Mouse (Mus musculus) heart, embryonic 11.5 days (tissue): ENCODE measurements around the gene Eya2. TPM values are rescaled to one million over a fixed set of nuclear protein-coding genes. Genes with fewer than 3 reads are reported as not detected.

Experiments
- ATAC-seq: fragments of 200-750 bp; cut with Nextera tagmentation; replicated peaks from 2 replicates; pipeline ENCODE4 v1.8.0; 2017; ENCODE audit warnings: moderate library complexity; ENCODE audit not compliant: insufficient number of reproducible peaks, low FRiP score, low TSS enrichment
- H3K27ac ChIP-seq: fragments of 300-500 bp; sonication (generic); 2 replicates; pipeline ENCODE4 v1.5.1; 2014; ENCODE audit warnings: mild to moderate bottlenecking, low read depth, low read length
- H3K27me3 ChIP-seq: fragments of 300-500 bp; sonication (generic); 2 replicates; pipeline ENCODE4 v1.6.1; 2014; ENCODE audit warnings: mild to moderate bottlenecking, low read length, mixed read lengths; ENCODE audit not compliant: control insufficient read depth, insufficient read depth
- H3K36me3 ChIP-seq: fragments of 300-500 bp; sonication (generic); 2 replicates; pipeline ENCODE4 v1.6.1; 2014; ENCODE audit warnings: mild to moderate bottlenecking, low read length, moderate library complexity, mixed read lengths; ENCODE audit not compliant: control insufficient read depth, insufficient read depth
- H3K4me1 ChIP-seq: fragments of 300-500 bp; sonication (generic); 2 replicates; pipeline ENCODE4 v1.6.1; 2014; ENCODE audit warnings: low read length; ENCODE audit not compliant: control insufficient read depth, insufficient read depth
- H3K4me2 ChIP-seq: fragments of 300-500 bp; sonication (generic); 2 replicates; pipeline ENCODE4 v1.6.1; 2014; ENCODE audit warnings: mild to moderate bottlenecking, moderate library complexity
- H3K4me3 ChIP-seq: fragments of 300-500 bp; sonication (generic); 2 replicates; pipeline ENCODE4 v1.5.1; 2014; ENCODE audit warnings: low read depth, low read length
- H3K9ac ChIP-seq: fragments of 300-500 bp; sonication (generic); 2 replicates; pipeline ENCODE4 v1.6.1; 2014; ENCODE audit warnings: mild to moderate bottlenecking, low read depth, low read length, moderate library complexity
- H3K9me3 ChIP-seq: fragments of 300-500 bp; sonication (generic); replicated peaks from 2 replicates; pipeline ENCODE4 v1.6.1; 2016; ENCODE audit warnings: low read length; ENCODE audit not compliant: control insufficient read depth
- WGBS: fragments of 180-500 bp; shearing (Covaris S2); extraction: QIAGEN DNeasy Blood & Tissue Kit; methylation state at CpG from one replicate; pipeline ENCODE4 v1.1.7; 2014; ENCODE audit not compliant: insufficient replicate concordance; 5-methylcytosine and 5-hydroxymethylcytosine counted together
- polyA plus RNA-seq: library from polyadenylated mRNA; unstranded; fragments of >200 nt; fragmentation: Nextera tagmentation; extraction: Ambion mirVana; gene quantifications from 2 replicates; pipeline ENCODE4 v1.2.1, GENCODE M21; 2014

Gene Eya2
- polyA plus RNA-seq, 1 experiment from 2014 or later: 0.72 TPM

- ATAC-seq: no peak
- no peaks in the 10 kb centered on the region for H3K4me1 ChIP-seq
- no peak overlapping the region for H3K4me3 ChIP-seq
- WGBS: 68% methylated on average over 8 of the region's 8 CpGs
- H3K27ac ChIP-seq: no peak overlapping the region
- H3K27me3 ChIP-seq: no peaks in the 10 kb centered on the region
- H3K9me3 ChIP-seq: no peaks in the 10 kb centered on the region
- H3K9ac ChIP-seq: no peak overlapping the region
- no peaks in the 10 kb centered on the region for H3K36me3 ChIP-seq
- H3K4me2 ChIP-seq: no peak overlapping the region
These were observed 124.5 kb downstream of the Eya2 start for GRCm38 (mm10) chr2:165719382-165719781.

DNA sequence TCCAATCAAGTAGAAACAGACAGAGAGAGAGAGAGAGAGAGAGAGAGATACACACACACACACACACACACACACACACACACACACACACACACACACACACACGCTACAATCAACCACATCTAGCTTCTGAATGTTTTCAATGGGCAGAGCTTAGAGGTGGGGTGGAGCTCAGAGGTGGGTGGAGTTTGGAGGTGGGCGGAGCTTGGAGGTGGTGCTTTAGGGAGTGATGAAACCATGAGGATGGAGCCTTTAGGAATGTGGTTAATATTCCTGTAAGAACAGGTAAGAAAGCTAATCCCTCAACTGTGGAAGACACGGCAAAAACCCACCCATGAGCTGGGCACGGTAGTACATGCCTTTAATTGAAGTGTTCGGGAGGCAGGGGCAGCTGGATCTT, 127.1 kb downstream of the Eya2 start:
- Histone ChIP-seq H3K4me2 (no peak overlapping the region), H3K9me3 (no peaks in the 10 kb centered on the region), H3K4me3 (no peak overlapping the region), H3K27me3 (no peaks in the 10 kb centered on the region; the same call in 1 of the 2 replicates), H3K27ac (no peak overlapping the region), H3K36me3 (no peaks in the 10 kb centered on the region), H3K4me1 (0 out of 2 replicates have a peak, but pooled peaks cover 2% of the 10 kb centered on the region), H3K9ac (no peak overlapping the region)
- 80% methylated on average over 5 of the region's 5 CpGs for WGBS
- ATAC-seq: no peak

DNA sequence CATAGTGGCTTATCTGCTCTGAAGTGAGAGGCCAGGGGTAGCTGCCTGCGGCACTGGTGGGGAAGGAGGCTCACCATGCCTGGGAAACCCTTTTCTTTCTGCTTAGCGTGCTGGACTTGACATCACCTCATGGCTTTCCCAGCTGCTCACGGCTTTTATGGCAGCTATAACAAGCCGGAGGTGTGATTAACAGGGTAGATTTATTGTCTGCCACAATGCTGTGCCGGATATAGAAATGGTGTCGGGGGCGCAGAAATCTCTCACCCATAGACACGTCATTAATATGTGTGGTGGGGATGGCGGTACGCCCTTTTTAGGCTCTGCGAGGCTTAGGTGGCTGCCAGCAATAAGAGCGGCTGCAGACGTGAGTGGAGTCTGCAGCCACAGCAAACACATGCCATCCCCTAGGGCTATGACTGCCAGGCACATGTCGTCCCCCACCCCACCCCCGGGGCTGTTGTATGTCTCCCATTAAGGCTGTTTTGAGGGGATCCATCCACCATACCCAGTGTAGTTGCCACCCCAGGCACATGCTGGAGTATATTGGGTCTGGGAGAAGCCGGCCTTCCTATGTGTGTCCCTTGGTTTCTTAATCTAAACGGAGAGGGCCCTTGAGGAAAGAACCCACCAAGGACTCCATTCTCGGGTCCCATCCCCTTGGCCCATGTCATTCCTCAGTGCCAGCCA, 137.9 kb downstream of the Eya2 start:
- no peak for ATAC-seq
- H3K4me2 ChIP-seq: no peak overlapping the region
- 0 out of 2 replicates have a peak overlapping the region, but pooled peaks have one; percentile 28 for H3K9ac ChIP-seq

DNA sequence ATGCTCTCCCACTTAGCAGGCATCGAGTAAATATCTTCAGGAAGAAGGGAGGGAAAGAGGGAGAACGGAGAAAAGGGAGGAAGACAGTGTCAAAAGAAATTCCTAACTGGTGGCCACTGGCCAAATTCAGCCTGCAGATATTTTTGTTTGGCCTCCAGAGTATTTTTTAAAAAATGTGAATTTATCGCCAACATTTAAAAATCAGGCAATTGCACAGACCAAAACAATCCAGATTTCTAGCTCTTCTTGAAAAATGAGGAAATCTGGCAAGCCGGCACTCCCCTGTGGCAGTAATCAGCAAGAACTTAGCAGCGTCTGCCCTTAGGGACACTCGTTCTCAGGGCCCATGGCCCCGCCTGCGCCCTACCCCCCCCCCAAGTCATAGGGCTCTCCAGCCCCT, 138.9 kb downstream of the Eya2 start:
- WGBS: 71% methylated on average over 8 of the region's 8 CpGs
- no peak overlapping the region for H3K27ac ChIP-seq

More for the DNA sequence above, 137.9 kb downstream of the Eya2 start:
- Histone ChIP-seq H3K27me3 (peaks cover 2% of the 10 kb centered on the region; the same call in 1 of the 2 replicates), H3K9me3 (no peaks in the 10 kb centered on the region), H3K27ac (no peak overlapping the region), H3K4me1 (peaks cover 2% of the 10 kb centered on the region; the same call in 1 of the 2 replicates), H3K4me3 (no peak overlapping the region), H3K36me3 (no peaks in the 10 kb centered on the region)
- 71% methylated on average over 18 of the region's 18 CpGs for WGBS

DNA sequence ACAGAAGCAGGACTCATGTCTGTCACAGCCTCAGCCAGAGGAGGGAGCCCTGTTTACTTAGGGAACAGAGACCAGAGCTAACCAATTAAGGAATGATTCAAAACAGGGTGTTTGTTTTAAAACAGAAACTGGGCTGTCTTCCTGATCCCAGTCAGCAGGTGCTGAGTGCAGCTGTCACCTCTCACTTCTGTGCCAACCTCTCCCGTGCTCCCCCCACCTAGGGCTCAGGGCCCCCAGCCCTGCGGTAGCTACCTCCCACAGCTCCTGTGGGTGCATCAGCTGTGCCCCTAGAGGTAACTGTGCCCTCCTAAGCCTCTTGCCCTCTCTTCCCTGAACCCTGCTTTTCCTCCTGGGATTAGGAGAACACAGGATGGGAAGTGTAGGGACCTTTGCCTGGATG, 141.5 kb downstream of the Eya2 start:
- no peaks in the 10 kb centered on the region for H3K36me3 ChIP-seq
- WGBS: 35% methylated on average over 2 of the region's 2 CpGs
- no peaks in the 10 kb centered on the region; the same call in 1 of the 2 replicates for H3K4me1 ChIP-seq
- no peak overlapping the region for H3K9ac ChIP-seq
- H3K9me3 ChIP-seq: no peaks in the 10 kb centered on the region
- no peak overlapping the region for H3K4me2 ChIP-seq
- no peaks in the 10 kb centered on the region; the same call in 1 of the 2 replicates for H3K27me3 ChIP-seq
- H3K27ac ChIP-seq: no peak overlapping the region
- no peak overlapping the region for H3K4me3 ChIP-seq
- no peak for ATAC-seq

More for the DNA sequence above, 138.9 kb downstream of the Eya2 start:
- H3K4me2 ChIP-seq: no peak overlapping the region
- H3K36me3 ChIP-seq: no peaks in the 10 kb centered on the region
- ATAC-seq: no peak
- H3K9me3 ChIP-seq: no peaks in the 10 kb centered on the region
- H3K27me3 ChIP-seq: peaks cover under 1% of the 10 kb centered on the region; the same call in 1 of the 2 replicates
- H3K4me1 ChIP-seq: no peaks in the 10 kb centered on the region; the same call in 1 of the 2 replicates
- no peak overlapping the region for H3K9ac ChIP-seq
- H3K4me3 ChIP-seq: no peak overlapping the region

GRCm38 (mm10) chr2:165740381-165740780, 145.5 kb downstream of the Eya2 start:
- ATAC-seq: no peak
- Histone ChIP-seq H3K36me3 (no peaks in the 10 kb centered on the region), H3K9me3 (no peaks in the 10 kb centered on the region), H3K27me3 (peaks cover 12% of the 10 kb centered on the region), H3K4me1 (no peaks in the 10 kb centered on the region), H3K4me3 (no peak overlapping the region), H3K27ac (no peak overlapping the region), H3K9ac (no peak overlapping the region), H3K4me2 (no peak overlapping the region)
- 37% methylated on average over 5 of the region's 5 CpGs for whole genome bisulfite sequencing

- Histone ChIP-seq H3K27me3 (peaks cover 12% of the 10 kb centered on the region), H3K4me2 (no peak overlapping the region), H3K9me3 (no peaks in the 10 kb centered on the region), H3K36me3 (no peaks in the 10 kb centered on the region), H3K4me3 (no peak overlapping the region), H3K4me1 (no peaks in the 10 kb centered on the region), H3K9ac (no peak overlapping the region), H3K27ac (no peak overlapping the region)
- WGBS: 20% methylated on average over 9 of the region's 9 CpGs
- no peak for ATAC-seq
These were observed 146.2 kb downstream of the Eya2 start for GRCm38 (mm10) chr2:165740982-165741381.

DNA sequence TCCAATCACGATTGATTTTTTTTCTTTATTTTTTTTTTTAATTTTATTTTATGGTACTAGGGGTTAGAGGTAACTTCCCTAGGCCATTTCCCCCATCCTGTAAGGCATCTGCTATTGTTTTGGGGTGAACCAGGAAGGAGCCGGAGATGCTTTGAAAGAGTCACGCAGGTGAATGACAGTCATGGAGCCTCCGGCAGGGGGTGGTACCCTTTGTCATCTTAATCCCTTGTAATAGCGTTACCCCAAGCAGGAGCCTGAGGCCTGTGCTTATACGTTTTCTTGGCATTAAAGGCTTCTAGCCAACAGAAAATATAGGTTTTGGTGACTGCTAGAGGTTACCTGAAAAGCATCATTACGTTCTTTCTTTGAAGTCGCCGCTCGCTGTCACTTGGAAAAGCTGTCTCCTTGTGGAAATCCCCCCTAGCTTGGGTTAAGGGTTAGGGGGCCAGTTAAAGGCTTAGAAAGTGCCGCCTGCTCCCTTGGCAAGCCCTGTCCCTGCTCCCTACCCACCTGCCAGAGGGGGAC, 146.8 kb downstream of the Eya2 start:
- H3K4me2 ChIP-seq: no peak overlapping the region

More for the DNA sequence above, 146.8 kb downstream of the Eya2 start:
- H3K9ac ChIP-seq: no peak overlapping the region
- no peak overlapping the region for H3K4me3 ChIP-seq
- no peak overlapping the region for H3K27ac ChIP-seq
- WGBS: 23% methylated on average over 11 of the region's 11 CpGs
- H3K27me3 ChIP-seq: peaks cover 12% of the 10 kb centered on the region
- H3K4me1 ChIP-seq: no peaks in the 10 kb centered on the region
- H3K36me3 ChIP-seq: no peaks in the 10 kb centered on the region
- H3K9me3 ChIP-seq: no peaks in the 10 kb centered on the region
- no peak for ATAC-seq
